Mouse (Mus musculus) liver, embryonic 12.5 days (tissue): ENCODE results near the gene Drd3. TPM values are rescaled to one million over a fixed set of nuclear protein-coding genes. Genes with fewer than 3 reads are reported as not detected.

ENCODE experiments used
- ATAC-seq: fragments of 200-750 bp; cut with Nextera tagmentation; 2 replicates; pipeline ENCODE4 v1.8.0; 2017; ENCODE audit warnings: moderate number of reproducible peaks, mild to moderate bottlenecking, moderate library complexity
- H3K27ac ChIP-seq: fragments of 300-500 bp; sonication (generic); 2 replicates; pipeline ENCODE4 v1.5.1; 2016; ENCODE audit warnings: mild to moderate bottlenecking
- H3K27me3 ChIP-seq: fragments of 300-500 bp; sonication (generic); replicated peaks from 2 replicates; pipeline ENCODE4 v1.6.1; 2016; ENCODE audit warnings: mild to moderate bottlenecking, moderate library complexity
- H3K36me3 ChIP-seq: fragments of 300-500 bp; sonication (generic); 2 replicates; pipeline ENCODE4 v1.6.1; 2016; ENCODE audit warnings: mild to moderate bottlenecking, moderate library complexity
- H3K4me1 ChIP-seq: fragments of 300-500 bp; sonication (generic); 2 replicates; pipeline ENCODE4 v1.6.1; 2016
- H3K4me2 ChIP-seq: fragments of 300-500 bp; sonication (generic); 2 replicates; pipeline ENCODE4 v1.6.1; 2016; ENCODE audit warnings: mild to moderate bottlenecking, moderate library complexity
- H3K4me3 ChIP-seq: fragments of 300-500 bp; sonication (generic); 2 replicates; pipeline ENCODE4 v1.5.1; 2016; ENCODE audit warnings: mild to moderate bottlenecking, moderate library complexity
- H3K9ac ChIP-seq: fragments of 300-500 bp; sonication (generic); 2 replicates; pipeline ENCODE4 v1.6.1; 2016; ENCODE audit warnings: mild to moderate bottlenecking, moderate library complexity
- H3K9me3 ChIP-seq: fragments of 300-500 bp; sonication (generic); replicated peaks from 2 replicates; pipeline ENCODE4 v1.6.1; 2016; ENCODE audit warnings: mild to moderate bottlenecking, moderate library complexity
- WGBS: fragments of 180-500 bp; shearing (Covaris S2); methylation state at CpG from one replicate; pipeline ENCODE4 v1.1.7; 2016; ENCODE audit not compliant: insufficient replicate concordance; 5-methylcytosine and 5-hydroxymethylcytosine counted together
- polyA plus RNA-seq: library from polyadenylated mRNA; unstranded; fragments of >200 nt; fragmentation: Nextera tagmentation; extraction: Ambion mirVana; gene quantifications from 2 replicates; pipeline ENCODE4 v1.2.1, GENCODE M21; 2016

Gene Drd3
- not detected in 2 replicates for polyA plus RNA-seq

DNA sequence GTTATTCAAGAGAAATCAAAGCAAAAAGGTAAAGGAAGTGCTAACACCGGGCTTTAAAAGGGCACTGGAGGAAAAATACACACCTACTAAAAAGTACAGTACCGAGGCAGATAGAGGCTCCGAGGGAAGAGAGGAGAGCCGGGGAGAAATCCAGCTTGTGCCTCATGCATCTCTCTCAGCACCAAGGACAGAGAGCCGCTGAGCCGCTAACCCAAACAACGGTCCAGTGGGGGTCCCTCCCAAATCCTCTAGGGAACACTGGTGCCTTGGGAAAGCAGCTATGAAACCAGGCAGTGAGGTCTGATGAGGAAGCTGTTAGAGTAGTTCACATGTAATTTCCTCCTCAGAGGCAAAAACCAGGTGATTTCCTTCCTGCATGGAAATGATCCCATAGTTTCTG lies at the start of gene Drd3:
Gene Drd3, plus strand, starts transcription at position 276 of the 400 bp plus-strand sequence.
- H3K36me3 ChIP-seq, result no peaks in the 10 kb centered on the region
- no peaks in the 10 kb centered on the region for H3K4me1 ChIP-seq
- no peak within 1 kb of the TSS for H3K4me3 ChIP-seq
- whole genome bisulfite sequencing, result 13% methylated on average over 7 of the region's 7 CpGs
- H3K27ac ChIP-seq, result no peak within 1 kb of the TSS
- no peak within 1 kb of the TSS for H3K9ac ChIP-seq
- no peak within 1 kb of the TSS for H3K4me2 ChIP-seq
- H3K9me3 ChIP-seq, result no peaks in the 10 kb centered on the region
- no peak for ATAC-seq
- H3K27me3 ChIP-seq, result no peaks in the 10 kb centered on the region

DNA sequence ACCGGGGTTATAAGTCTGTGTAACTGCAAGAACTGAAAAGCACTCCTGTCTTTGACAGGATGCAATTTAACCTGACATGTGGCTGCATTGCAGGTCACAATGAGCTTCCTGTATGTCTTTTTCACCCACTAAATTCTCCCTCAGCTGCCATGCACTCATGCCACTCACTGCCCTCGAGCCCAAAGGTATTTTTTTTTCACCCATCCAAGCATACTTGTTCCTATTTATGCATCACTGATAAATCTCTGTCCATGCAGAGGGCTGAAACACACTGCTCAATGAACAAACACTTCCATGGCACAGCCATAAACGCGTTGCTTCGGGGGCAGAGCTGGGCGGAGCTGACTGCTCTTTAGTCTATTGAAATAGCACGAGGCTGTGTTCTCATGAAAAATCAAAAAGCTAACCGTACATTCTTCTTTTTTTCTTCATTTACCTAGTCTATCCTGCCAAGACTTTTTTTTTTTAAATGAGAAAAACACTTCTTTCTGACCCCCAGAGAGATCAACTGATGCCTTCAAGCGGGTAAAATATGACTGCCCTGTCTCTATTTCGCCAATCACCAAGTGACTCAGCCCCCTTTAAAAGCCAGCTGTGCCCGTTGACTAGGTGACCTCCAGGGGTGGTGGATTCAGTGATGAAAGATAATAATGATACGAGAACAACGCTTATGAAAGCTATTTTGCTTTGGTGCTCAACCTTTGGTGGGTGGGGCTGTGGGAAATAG lies 45.3 kb upstream of the Drd3 start:
- ATAC-seq, result no peak
- no peak overlapping the region for H3K4me2 ChIP-seq

DNA sequence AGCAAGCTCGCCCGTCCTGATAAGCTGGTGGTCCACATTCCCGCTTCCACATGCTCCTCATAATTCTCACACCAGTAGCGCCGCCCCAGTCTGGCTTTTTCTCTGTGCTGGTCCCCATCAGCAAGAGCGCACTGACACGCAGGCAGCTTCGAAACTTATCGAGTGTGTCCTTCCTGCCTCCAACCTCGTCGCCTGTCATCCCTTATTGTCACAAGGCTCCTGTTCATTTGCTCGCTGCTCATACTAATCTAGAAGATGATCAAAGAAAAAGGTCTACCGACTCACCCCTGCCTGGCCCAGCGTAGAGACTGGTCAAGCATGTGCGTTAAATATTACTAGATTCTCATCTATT lies 44.8 kb upstream of the Drd3 start:
- Histone ChIP-seq H3K9me3 (no peaks in the 10 kb centered on the region), H3K4me1 (no peaks in the 10 kb centered on the region), H3K36me3 (no peaks in the 10 kb centered on the region), H3K4me3 (no peak overlapping the region), H3K27me3 (no peaks in the 10 kb centered on the region), H3K4me2 (no peak overlapping the region), H3K9ac (no peak overlapping the region), H3K27ac (no peak overlapping the region)
- ATAC-seq, result no peak
- WGBS, result 52% methylated on average over 15 of the region's 15 CpGs

More for the DNA sequence above, 45.3 kb upstream of the Drd3 start:
- Histone ChIP-seq H3K36me3 (no peaks in the 10 kb centered on the region), H3K4me3 (no peak overlapping the region), H3K4me1 (no peaks in the 10 kb centered on the region), H3K27me3 (no peaks in the 10 kb centered on the region), H3K9me3 (no peaks in the 10 kb centered on the region), H3K27ac (no peak overlapping the region), H3K9ac (no peak overlapping the region)
- 61% methylated on average over 13 of the region's 13 CpGs for WGBS

DNA sequence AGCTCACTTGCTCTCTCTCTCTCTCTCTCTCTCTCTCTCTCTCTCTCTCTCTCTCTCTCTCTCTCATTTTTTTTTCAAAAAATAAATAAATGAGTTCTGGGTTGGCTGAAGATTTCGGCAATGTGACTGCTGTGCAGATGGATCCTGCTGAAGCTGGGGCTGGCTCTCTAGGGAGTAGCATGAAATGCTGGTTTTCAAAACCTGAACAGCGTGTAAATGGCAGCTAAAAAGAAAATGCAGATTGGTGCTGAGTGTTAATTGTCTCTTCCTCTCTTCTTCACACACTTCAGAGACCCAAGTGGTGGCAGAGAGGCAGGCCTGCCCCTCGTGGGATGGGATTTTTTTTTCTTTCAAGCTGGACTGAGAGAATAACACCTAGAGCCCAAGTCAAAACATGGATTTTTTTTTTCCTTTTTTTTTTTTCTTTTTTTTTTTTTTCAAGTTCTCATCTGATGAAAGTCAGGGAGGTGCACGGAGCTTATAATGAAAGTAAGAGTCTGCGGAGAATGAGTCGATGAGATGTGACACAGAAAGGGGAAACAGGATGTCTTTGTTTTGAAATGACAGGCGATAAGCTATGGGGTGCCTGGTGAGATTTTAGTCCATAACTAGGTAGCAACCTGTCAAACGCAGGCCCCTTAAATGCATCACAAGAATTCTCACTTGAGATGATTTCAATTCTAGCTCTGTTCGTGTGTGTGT lies 44.2 kb upstream of the Drd3 start:
- H3K9me3 ChIP-seq, result no peaks in the 10 kb centered on the region
- H3K4me1 ChIP-seq, result no peaks in the 10 kb centered on the region
- no peaks in the 10 kb centered on the region for H3K27me3 ChIP-seq
- no peak overlapping the region for H3K4me3 ChIP-seq
- H3K36me3 ChIP-seq, result no peaks in the 10 kb centered on the region
- H3K9ac ChIP-seq, result no peak overlapping the region
- H3K4me2 ChIP-seq, result no peak overlapping the region
- ATAC-seq, result no peak
- H3K27ac ChIP-seq, result no peak overlapping the region
- 47% methylated on average over 9 of the region's 9 CpGs for WGBS

DNA sequence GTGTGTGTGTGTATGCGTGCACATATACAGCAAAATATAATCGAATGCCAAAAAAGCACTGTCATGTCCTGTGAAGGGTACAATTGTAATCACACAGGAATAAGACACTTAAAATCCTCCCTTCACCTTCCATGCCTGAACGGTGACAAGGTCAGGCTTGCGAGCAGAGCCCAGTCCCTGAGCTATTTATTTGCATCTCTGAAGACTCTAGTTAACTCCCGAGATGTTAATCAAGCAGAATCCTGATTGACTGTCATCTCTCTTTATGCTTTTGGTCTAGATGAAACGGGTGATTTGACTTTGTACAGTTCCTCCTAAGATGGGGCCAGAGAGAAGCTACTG lies 43.7 kb upstream of the Drd3 start:
- ATAC-seq, result no peak

DNA sequence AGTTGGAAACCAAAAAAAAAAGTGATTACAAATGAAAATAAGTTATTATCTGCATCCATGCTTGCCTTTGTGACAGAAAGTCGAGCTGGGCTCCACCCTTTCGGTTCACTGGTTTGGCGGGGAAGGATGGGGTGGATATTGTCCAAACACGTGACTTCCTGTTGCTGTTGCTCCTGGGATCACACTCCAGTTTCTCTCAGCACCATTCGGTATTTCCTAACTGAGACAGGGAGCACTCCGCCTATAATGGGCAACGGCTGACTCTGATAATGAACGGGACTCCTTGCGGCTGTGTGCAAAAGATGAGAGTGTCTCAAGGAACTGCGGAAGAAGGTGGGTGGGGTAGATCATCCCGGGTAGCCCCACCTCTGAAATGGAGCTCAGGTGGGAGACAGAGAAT lies 43.2 kb upstream of the Drd3 start:
- H3K4me1 ChIP-seq, result no peaks in the 10 kb centered on the region
- H3K4me3 ChIP-seq, result no peak overlapping the region
- no peak overlapping the region for H3K9ac ChIP-seq
- H3K36me3 ChIP-seq, result no peaks in the 10 kb centered on the region
- no peak overlapping the region for H3K4me2 ChIP-seq
- no peak for ATAC-seq
- WGBS, result 71% methylated on average over 11 of the region's 11 CpGs
- no peaks in the 10 kb centered on the region for H3K9me3 ChIP-seq
- H3K27me3 ChIP-seq, result no peaks in the 10 kb centered on the region
- H3K27ac ChIP-seq, result no peak overlapping the region

More for the DNA sequence above, 43.7 kb upstream of the Drd3 start:
- no peaks in the 10 kb centered on the region for H3K36me3 ChIP-seq
- H3K27me3 ChIP-seq, result no peaks in the 10 kb centered on the region
- H3K27ac ChIP-seq, result no peak overlapping the region
- WGBS, result 57% methylated on average over 6 of the region's 6 CpGs
- H3K4me3 ChIP-seq, result no peak overlapping the region
- no peaks in the 10 kb centered on the region for H3K9me3 ChIP-seq
- H3K4me1 ChIP-seq, result no peaks in the 10 kb centered on the region
- no peak overlapping the region for H3K9ac ChIP-seq
- H3K4me2 ChIP-seq, result no peak overlapping the region

DNA sequence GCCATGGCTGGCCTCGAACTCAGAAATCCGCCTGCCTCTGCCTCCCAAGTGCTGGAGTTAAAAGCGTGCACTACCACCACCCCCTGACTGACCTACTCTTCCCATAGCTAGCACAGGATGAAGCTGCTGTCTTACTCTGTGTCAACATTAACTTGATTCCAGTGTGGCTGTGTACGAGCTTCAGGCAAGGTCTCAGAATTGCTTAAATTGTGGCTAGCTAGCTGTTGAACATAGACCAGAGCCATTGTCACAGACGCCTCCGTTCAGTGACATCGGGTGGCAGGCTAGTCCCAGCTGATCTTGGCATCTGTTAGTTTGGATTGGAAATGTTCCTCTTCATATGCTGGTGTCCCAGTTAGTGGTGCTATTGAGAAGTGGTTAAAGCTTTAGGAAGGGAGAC lies 42.5 kb upstream of the Drd3 start:
- ATAC-seq, result no peak
- 79% methylated on average over 7 of the region's 7 CpGs for WGBS
- Histone ChIP-seq H3K27me3 (no peaks in the 10 kb centered on the region), H3K4me3 (no peak overlapping the region), H3K4me1 (no peaks in the 10 kb centered on the region), H3K9me3 (no peaks in the 10 kb centered on the region), H3K36me3 (no peaks in the 10 kb centered on the region), H3K4me2 (no peak overlapping the region), H3K27ac (no peak overlapping the region), H3K9ac (no peak overlapping the region)

DNA sequence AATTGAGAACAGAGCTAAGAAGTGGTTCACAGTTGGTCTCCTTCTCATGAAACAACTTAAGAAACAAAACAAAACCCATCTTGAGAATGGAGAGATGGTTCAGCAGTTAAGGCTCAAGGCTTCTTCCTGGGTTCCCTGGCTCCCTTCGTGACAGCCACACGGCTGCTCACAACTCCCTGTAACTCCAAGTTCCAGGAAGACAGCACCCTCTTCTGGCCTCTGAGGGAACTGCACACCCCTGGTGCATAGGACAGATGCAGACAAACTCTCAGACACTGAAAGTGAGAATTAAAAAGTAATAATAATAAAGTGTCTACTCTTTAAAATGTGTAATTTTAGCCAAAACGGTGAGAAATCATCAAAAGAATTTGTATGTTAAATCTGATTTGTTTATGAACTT lies 29.4 kb upstream of the Drd3 start:
- ATAC-seq, result no peak
- H3K4me1 ChIP-seq, result no peaks in the 10 kb centered on the region
- no peak overlapping the region for H3K4me2 ChIP-seq
- 50% methylated on average over 3 of the region's 3 CpGs for WGBS
- H3K4me3 ChIP-seq, result no peak overlapping the region
- H3K36me3 ChIP-seq, result no peaks in the 10 kb centered on the region
- no peak overlapping the region for H3K9ac ChIP-seq
- H3K27ac ChIP-seq, result no peak overlapping the region
- H3K9me3 ChIP-seq, result no peaks in the 10 kb centered on the region
- no peaks in the 10 kb centered on the region for H3K27me3 ChIP-seq

DNA sequence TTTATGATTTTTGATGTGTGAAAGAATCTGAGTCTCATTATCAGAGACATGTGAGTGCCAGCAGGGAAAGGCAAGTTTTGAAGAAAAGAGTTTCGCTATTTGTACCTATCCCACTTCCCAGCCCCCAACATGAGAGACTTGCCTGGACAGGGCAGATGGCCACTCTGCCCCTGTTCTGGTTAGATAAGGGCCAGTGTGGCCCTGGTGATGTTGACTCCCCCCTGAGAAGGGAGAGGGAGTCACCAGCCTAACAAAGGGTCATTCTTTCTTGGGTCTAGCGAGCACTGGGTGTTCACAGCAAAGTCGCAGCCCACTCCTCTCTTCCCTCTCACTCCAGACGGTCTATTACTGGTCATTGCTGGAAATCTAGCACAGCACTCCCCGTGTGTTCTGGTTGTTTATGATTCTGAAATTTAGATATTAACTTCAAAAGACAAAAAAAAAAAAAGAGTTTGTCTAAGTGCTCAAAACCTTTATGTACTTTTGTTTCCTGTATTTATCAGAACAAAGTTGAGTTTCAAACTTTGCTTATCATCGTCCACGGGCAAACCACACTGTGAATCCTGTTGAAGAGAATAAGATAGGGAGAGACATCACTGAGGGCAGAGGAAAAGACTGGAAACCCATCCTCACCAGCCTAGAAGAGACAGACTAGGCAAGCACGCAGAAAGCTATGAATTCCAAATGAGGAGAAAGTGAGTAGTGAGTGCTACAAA lies 24.2 kb upstream of the Drd3 start:
- Histone ChIP-seq H3K27me3 (no peaks in the 10 kb centered on the region), H3K36me3 (no peaks in the 10 kb centered on the region), H3K27ac (no peak overlapping the region), H3K4me3 (no peak overlapping the region), H3K9me3 (no peaks in the 10 kb centered on the region), H3K9ac (no peak overlapping the region), H3K4me1 (no peaks in the 10 kb centered on the region), H3K4me2 (no peak overlapping the region)
- 54% methylated on average over 8 of the region's 8 CpGs for WGBS
- no peak for ATAC-seq

DNA sequence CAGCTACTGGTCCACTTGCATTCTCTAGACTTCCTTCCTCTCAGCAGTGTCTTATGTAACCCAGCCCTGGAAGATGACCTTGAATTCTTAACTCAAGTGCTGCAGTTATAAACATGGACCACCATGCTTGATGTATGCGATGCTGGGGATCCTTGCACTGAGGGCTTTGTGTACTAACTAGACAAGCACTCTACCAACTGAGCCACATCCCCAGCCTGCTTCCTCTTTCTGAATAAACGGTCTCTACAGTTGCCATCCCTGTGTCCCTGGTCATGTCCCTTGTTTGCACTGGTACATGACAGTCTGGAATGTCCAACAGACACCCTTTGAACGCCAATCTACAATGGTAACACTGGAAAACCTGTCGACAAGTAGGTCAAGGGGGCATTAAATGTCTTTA lies 23.5 kb upstream of the Drd3 start:
- Histone ChIP-seq H3K9me3 (no peaks in the 10 kb centered on the region), H3K4me1 (no peaks in the 10 kb centered on the region), H3K4me3 (no peak overlapping the region), H3K36me3 (no peaks in the 10 kb centered on the region), H3K9ac (no peak overlapping the region), H3K4me2 (no peak overlapping the region), H3K27me3 (no peaks in the 10 kb centered on the region), H3K27ac (no peak overlapping the region)
- 64% methylated on average over 4 of the region's 4 CpGs for WGBS
- no peak for ATAC-seq

DNA sequence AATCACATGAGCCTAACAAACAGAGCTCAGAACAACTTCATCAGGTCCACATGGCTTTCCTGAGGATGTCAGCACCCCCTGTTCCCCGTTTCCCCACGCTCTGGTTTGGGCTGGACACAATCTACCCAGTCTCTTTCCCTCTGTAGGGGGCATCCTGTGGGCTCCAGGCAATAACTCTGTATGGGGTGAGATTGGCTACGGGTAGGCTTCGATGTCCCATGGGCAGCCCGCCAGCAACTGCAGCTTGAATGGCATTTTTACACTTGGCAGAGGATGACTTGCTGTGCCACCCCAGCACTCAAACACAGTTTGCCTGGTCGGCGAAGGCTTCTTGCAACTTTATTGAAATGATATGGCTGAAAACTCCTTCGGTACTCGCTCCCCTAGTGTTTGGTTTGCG lies 21.3 kb upstream of the Drd3 start:
- no peak overlapping the region for H3K27ac ChIP-seq
- no peak overlapping the region for H3K4me3 ChIP-seq
- no peaks in the 10 kb centered on the region for H3K9me3 ChIP-seq
- H3K4me1 ChIP-seq, result no peaks in the 10 kb centered on the region
- no peak for ATAC-seq
- H3K9ac ChIP-seq, result no peak overlapping the region
- no peaks in the 10 kb centered on the region for H3K36me3 ChIP-seq
- 78% methylated on average over 10 of the region's 10 CpGs for WGBS
- no peaks in the 10 kb centered on the region for H3K27me3 ChIP-seq
- no peak overlapping the region for H3K4me2 ChIP-seq

DNA sequence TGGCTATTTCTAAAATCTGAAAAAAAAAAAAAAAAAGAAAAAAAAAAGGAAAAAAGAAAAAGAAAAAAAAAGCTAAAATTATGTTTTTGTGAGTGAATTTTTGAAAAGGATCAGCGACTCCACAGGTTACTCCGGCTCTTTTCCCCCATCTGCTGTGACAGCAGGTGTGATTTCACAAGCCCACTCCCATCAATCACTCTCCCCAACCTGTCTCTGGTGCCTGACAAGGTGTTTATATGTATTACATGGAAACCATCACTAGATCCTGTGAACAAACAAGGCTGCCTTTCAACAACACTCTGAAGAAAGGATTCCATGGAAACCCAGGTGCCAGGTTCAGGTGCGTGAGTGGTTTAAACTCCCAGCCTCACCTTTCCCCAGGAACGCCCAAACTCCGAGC lies 20.9 kb upstream of the Drd3 start:
- Histone ChIP-seq H3K4me3 (no peak overlapping the region), H3K27me3 (no peaks in the 10 kb centered on the region), H3K27ac (no peak overlapping the region), H3K9ac (no peak overlapping the region), H3K4me1 (no peaks in the 10 kb centered on the region), H3K4me2 (no peak overlapping the region), H3K9me3 (no peaks in the 10 kb centered on the region), H3K36me3 (no peaks in the 10 kb centered on the region)
- WGBS, result 71% methylated on average over 5 of the region's 5 CpGs
- ATAC-seq, result no peak
